Mouse (Mus musculus): Measurements from ENCODE around the gene Polr1b.

- TF ChIP-seq CTCF (IDR thresholded peaks at IDR 0.05; ENCODE audit: control insufficient read depth, insufficient read depth, insufficient read length), result no peak
- no peak for TF ChIP-seq CEBPB (IDR thresholded peaks at IDR 0.05; ENCODE audit: low read depth)
- no peak for TF ChIP-seq USF1 (IDR thresholded peaks at IDR 0.05; ENCODE audit: low read depth)
- no peak for TF ChIP-seq MYOD1 (IDR thresholded peaks at IDR 0.05; ENCODE audit: control insufficient read depth, insufficient read length, low read depth)
Measured at GRCm38 (mm10) chr2:129061456-129062059, 39.2 kb upstream of the Polr1b start.

All from C2C12 (cell line).